Mouse (Mus musculus) olfactory bulb, adult 2 months (tissue): Measurements from ENCODE around the gene Akr1c19.

Source experiments
- CTCF ChIP-seq: fragments of 200-500 bp; IDR thresholded peaks from 2 replicates; pipeline ENCODE4 v1.5.1; 2012; ENCODE audit warnings: low read depth, mild to moderate bottlenecking, low read length, moderate library complexity; ENCODE audit not compliant: insufficient read depth
- POLR2A ChIP-seq: fragments of 200-500 bp; IDR thresholded peaks from 2 replicates; pipeline ENCODE4 v1.6.1; 2012; ENCODE audit warnings: mild to moderate bottlenecking, low read depth, low read length, moderate library complexity; ENCODE audit not compliant: insufficient read depth

GRCm38 (mm10) chr13:4270860-4271259 is 42.4 kb downstream of the Akr1c19 start:
- TF ChIP-seq POLR2A (no peak), CTCF (no peak)
